Mouse (Mus musculus) liver, embryonic 14.5 days (tissue): Measurements from ENCODE around the gene Nexn. TPM values are rescaled to one million over a fixed set of nuclear protein-coding genes. Genes with fewer than 3 reads are reported as not detected.
A peak's percentile ranks its signal among the peaks of the same experiment; 100 is the strongest.

ENCODE experiments used
- ATAC-seq: fragments of 200-750 bp; cut with Nextera tagmentation; 2 replicates; pipeline ENCODE4 v1.8.0; 2017; ENCODE audit warnings: moderate number of reproducible peaks, mild to moderate bottlenecking, moderate library complexity; ENCODE audit not compliant: insufficient read depth
- DNase-seq, 3 experiments: peaks; one replicate each; pipeline ENCODE4 v3.0.0-alpha.2; 2012 to 2013; ENCODE audit warnings: low read depth in 3 of 3, low spot score in 3 of 3
- H3K27ac ChIP-seq: fragments of 300-500 bp; sonication (generic); 2 replicates; pipeline ENCODE4 v1.5.1; 2014; ENCODE audit warnings: moderate library complexity, mild to moderate bottlenecking, control low read depth, inconsistent platforms
- H3K27me3 ChIP-seq: fragments of 300-500 bp; sonication (generic); 2 replicates; pipeline ENCODE4 v1.6.1; 2014; ENCODE audit warnings: mild to moderate bottlenecking, low read length, moderate library complexity; ENCODE audit not compliant: control insufficient read depth, insufficient read depth
- H3K36me3 ChIP-seq: fragments of 300-500 bp; sonication (generic); replicated peaks from 2 replicates; pipeline ENCODE4 v1.6.1; 2014; ENCODE audit warnings: low read depth; ENCODE audit not compliant: control insufficient read depth, insufficient read depth
- H3K4me1 ChIP-seq, 2 experiments: fragments of 200-500 bp in 1 of 2; fragments of 300-500 bp in 1 of 2; sonication (generic) in 1 of 2; replicated peaks; 2 replicates each; pipeline ENCODE4 v1.6.1; 2012 to 2014; ENCODE audit warnings: antibody characterized with exemption in 1 of 2, inconsistent platforms in 1 of 2, low read length in 1 of 2; ENCODE audit not compliant: control insufficient read depth in 2 of 2, insufficient read depth in 2 of 2
- H3K4me2 ChIP-seq: fragments of 300-500 bp; sonication (generic); 2 replicates; pipeline ENCODE4 v1.6.1; 2014; ENCODE audit warnings: low read depth, mild to moderate bottlenecking, control low read depth, moderate library complexity
- H3K4me3 ChIP-seq, 2 experiments: fragments of 200-500 bp in 1 of 2; fragments of 300-500 bp in 1 of 2; sonication (generic) in 1 of 2; 2 replicates each; pipeline ENCODE4 v1.5.1; 2012 to 2014; ENCODE audit warnings: low read depth in 2 of 2, low read length in 2 of 2, mild to moderate bottlenecking in 2 of 2, control low read depth in 1 of 2, inconsistent platforms in 1 of 2, moderate library complexity in 1 of 2; ENCODE audit not compliant: insufficient read depth in 1 of 2
- H3K9ac ChIP-seq: fragments of 300-500 bp; sonication (generic); replicated peaks from 2 replicates; pipeline ENCODE4 v1.6.1; 2014; ENCODE audit warnings: mild to moderate bottlenecking, control low read depth, moderate library complexity
- H3K9me3 ChIP-seq: fragments of 300-500 bp; sonication (generic); 2 replicates; pipeline ENCODE4 v1.6.1; 2016; ENCODE audit warnings: low read length, mixed read lengths; ENCODE audit not compliant: control insufficient read depth
- CTCF ChIP-seq: IDR thresholded peaks from 2 replicates; pipeline ENCODE4 v1.5.1; 2016; ENCODE audit warnings: antibody characterized with exemption, low read depth, control low read depth
- EP300 ChIP-seq: IDR thresholded peaks from 2 replicates; pipeline ENCODE4 v1.6.1; 2016; ENCODE audit warnings: antibody characterized with exemption, low read depth
- WGBS: fragments of 180-500 bp; shearing (Covaris S2); extraction: QIAGEN DNeasy Blood & Tissue Kit; methylation state at CpG from one replicate; pipeline ENCODE4 v1.1.7; 2014; ENCODE audit not compliant: insufficient replicate concordance; 5-methylcytosine and 5-hydroxymethylcytosine counted together
- polyA plus RNA-seq, 2 experiments: library from polyadenylated mRNA; depleted of rRNA in 1 of 2; stranded (reverse) in 1 of 2; unstranded in 1 of 2; fragments of >200 nt; fragmentation: Nextera tagmentation in 1 of 2; extraction: Ambion mirVana in 1 of 2; gene quantifications; 2 replicates each; pipeline versions ENCODE4 v1.2.1 to v1.2.3; 2012 to 2014

Nexn gene
- polyA plus RNA-seq, 2 experiments, result 0.25 to 0.69 TPM

DNA sequence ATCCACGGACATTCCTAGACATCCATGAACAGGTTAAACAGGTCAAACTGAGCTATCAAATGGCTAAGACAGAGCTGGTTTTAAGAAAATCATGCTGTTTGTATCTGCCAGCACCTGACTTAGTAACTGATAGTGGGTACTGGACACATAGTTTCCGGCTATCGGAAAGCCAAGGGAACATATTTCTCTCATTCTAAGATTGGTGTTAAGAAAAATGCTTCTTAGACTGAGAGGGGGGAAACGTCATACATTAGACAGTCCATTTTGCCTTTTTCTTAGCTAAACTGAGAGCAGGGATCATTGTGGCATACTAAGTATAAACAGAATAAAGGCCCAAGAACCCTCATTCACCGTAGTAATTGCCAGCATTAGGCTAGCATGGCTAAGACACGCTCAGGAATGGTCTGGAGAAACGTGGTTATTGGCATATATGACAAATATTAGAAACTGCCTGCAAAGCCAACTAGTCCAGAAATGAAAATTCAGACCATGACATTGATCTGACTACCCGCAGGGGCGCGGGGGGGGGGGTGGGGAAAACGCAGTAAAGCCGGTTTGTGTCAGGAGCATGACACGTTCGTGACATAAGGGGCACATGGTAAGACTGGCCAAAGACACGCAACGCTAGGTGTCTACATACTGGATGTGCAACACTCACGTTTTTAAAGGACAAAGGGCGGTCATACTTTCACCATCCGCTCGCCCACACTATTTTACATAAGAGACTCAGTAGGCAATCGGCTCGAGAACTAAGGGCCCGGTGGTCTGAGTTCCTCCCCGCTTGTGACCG is 56.8 kb downstream of the Nexn start:
- Histone ChIP-seq H3K4me1 (peaks cover 17 to 20% of the 10 kb centered on the region in 2 experiments), H3K9me3 (no peaks in the 10 kb centered on the region), H3K4me3 (peak overlapping the region; percentile 64 to 97), H3K9ac (peak overlapping the region; percentile 90), H3K36me3 (no peaks in the 10 kb centered on the region; the same call in 1 of the 2 replicates), H3K27me3 (no peaks in the 10 kb centered on the region), H3K4me2 (peak overlapping the region; percentile 92), H3K27ac (peak overlapping the region; percentile 92)
- ATAC-seq (peak; percentile 19), DNase-seq (peak in 1 of 3 experiments; percentile 44)
- no peak for TF ChIP-seq EP300
- TF ChIP-seq CTCF, result no peak
- WGBS, result 4% methylated on average over 25 of the region's 25 CpGs

DNA sequence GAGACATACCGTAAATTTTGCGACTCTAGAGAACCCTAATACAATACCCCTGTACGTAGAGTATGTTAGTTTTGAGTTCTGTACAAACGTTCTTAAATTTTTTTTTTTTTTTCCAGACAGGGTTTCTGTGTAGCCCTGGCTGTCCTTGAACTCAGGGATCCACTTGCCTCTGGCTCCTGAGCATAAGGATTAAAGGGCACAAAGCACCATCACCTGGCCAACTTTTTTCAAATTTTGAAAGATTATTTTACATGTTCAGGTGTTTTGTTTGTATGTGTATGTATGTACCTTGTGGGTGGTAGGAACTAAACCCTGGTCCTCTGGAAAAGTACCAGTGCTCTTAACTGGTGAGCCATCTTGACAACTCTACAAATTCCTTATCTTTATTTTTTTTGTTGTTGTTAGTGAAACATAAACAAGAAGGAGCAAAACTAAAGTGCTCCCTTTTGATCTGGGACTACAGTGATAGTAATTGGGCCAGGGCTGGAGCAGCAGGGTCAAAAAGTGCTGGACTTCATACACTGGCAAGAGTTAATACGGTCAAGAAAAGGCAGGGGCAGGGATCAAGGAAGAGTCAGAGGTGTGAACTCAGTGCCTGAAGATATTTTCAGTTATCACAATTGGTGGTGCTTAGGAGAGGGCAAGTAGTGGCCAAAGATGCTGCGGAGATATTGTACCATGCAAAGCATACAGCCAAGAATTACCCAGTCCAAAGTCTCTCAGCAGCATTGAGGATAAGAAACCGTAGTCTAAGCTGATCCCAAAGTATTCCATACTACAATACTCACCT is 57.9 kb downstream of the Nexn start:
- 83% methylated on average over 7 of the region's 7 CpGs for WGBS
- peaks cover 19 to 23% of the 10 kb centered on the region in 2 experiments for H3K4me1 ChIP-seq

DNA sequence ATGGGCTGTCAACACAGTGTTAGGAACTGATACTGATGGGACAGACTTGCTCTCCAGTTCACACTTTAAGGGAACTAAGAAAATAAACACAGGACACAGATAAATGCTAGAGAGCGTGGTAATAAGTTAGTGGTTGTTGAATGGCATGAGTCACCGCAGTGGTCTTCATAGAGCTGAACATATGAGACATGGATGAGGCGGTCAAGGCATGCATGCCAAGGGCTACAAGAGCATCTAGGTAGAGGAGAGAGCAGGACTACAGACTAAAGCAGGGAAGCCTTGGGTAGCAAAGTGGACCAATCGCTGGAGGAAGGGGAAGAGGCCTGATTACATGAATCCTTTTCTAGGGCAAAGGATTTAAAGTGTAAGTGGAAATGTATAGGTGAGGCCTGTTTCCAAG is 59.0 kb downstream of the Nexn start:
- no peak for DNase-seq
- H3K36me3 ChIP-seq, result no peaks in the 10 kb centered on the region
- no peak for TF ChIP-seq EP300
- no peak for TF ChIP-seq CTCF
- no peaks in the 10 kb centered on the region for H3K9me3 ChIP-seq
- H3K4me2 ChIP-seq, result no peak overlapping the region
- H3K27ac ChIP-seq, result no peak overlapping the region
- H3K4me1 ChIP-seq, result peaks cover 9 to 15% of the 10 kb centered on the region in 2 experiments
- WGBS, result 86% methylated on average over 4 of the region's 4 CpGs
- no peak for ATAC-seq
- no peak overlapping the region for H3K4me3 ChIP-seq
- H3K27me3 ChIP-seq, result no peaks in the 10 kb centered on the region
- no peak overlapping the region for H3K9ac ChIP-seq

More for the DNA sequence above, 57.9 kb downstream of the Nexn start:
- Histone ChIP-seq H3K9ac (0 out of 2 replicates have a peak overlapping the region, but pooled peaks have one; percentile 27), H3K9me3 (no peaks in the 10 kb centered on the region), H3K36me3 (no peaks in the 10 kb centered on the region; the same call in 1 of the 2 replicates), H3K4me3 (peak overlapping the region in 1 of 2 experiments; percentile 97; a peak in 2 of 4 replicates), H3K4me2 (peak overlapping the region; percentile 92), H3K27me3 (no peaks in the 10 kb centered on the region), H3K27ac (no peak overlapping the region)
- DNase-seq, result no peak
- TF ChIP-seq EP300 (no peak), CTCF (no peak)
- ATAC-seq, result no peak

DNA sequence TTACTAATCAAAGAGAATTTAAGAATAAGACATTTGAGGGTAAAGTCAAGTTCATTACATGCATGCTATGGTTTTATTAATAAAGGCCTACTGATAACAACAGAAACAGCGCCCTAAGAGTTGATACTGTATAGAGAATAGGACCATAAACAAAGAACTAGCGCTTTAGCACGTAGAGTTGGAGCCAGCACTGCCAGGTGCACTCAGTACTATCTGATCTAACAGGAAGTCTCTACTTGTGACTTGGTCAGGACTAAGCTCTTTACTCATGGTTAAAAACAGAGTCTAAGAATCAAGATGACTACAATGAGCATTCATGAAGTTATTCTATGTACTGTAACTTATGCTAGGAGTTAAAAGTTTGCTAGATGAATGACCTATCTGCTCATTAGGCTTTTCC is 61.6 kb downstream of the Nexn start:
- ATAC-seq (no peak), DNase-seq (no peak)
- H3K4me2 ChIP-seq, result no peak overlapping the region
- peaks cover 9 to 10% of the 10 kb centered on the region in 2 experiments for H3K4me1 ChIP-seq
- H3K36me3 ChIP-seq, result peaks cover 2% of the 10 kb centered on the region; the same call in 1 of the 2 replicates
- no peak overlapping the region for H3K27ac ChIP-seq
- no peak for TF ChIP-seq EP300
- no peak for TF ChIP-seq CTCF
- no peak overlapping the region for H3K4me3 ChIP-seq
- no peak overlapping the region for H3K9ac ChIP-seq
- 57% methylated on average over 3 of the region's 3 CpGs for WGBS
- H3K9me3 ChIP-seq, result no peaks in the 10 kb centered on the region
- H3K27me3 ChIP-seq, result no peaks in the 10 kb centered on the region

DNA sequence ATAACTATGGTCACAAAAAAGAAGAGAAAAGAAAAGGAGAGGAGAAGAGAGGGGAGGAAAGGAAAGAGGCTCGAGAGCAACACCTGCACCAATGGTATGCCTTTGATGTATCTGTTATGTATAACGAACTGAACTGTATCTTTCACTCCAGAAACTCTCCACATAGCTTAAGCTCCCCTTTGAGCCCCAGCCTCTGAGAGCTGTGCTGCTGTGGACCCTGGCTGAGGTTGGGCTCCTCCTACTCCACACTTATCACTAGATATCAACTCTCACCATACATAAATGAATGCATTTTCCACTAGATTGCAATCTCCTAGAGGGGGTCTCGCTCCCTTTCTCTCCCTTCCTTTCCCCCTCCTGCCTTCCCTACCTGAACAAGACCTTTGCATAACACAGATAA is 62.2 kb downstream of the Nexn start:
- no peak for ATAC-seq
- WGBS, result 39% methylated on average over 3 of the region's 3 CpGs

More for the DNA sequence above, 62.2 kb downstream of the Nexn start:
- no peak overlapping the region for H3K9ac ChIP-seq
- H3K36me3 ChIP-seq, result peaks cover 2% of the 10 kb centered on the region; the same call in 1 of the 2 replicates
- H3K4me1 ChIP-seq, result peaks cover 9 to 13% of the 10 kb centered on the region in 2 experiments
- TF ChIP-seq EP300, result no peak
- no peak for TF ChIP-seq CTCF
- H3K9me3 ChIP-seq, result no peaks in the 10 kb centered on the region
- H3K4me3 ChIP-seq, result no peak overlapping the region
- no peak for DNase-seq
- no peak overlapping the region for H3K27ac ChIP-seq
- no peak overlapping the region for H3K4me2 ChIP-seq
- no peaks in the 10 kb centered on the region for H3K27me3 ChIP-seq
